Mouse (Mus musculus) megakaryocyte, embryonic 14.5 days (primary cell): Measurements from ENCODE around the gene Spns3.

Experiments used
- FLI1 ChIP-seq: IDR thresholded peaks from 2 replicates; pipeline ENCODE4 v1.6.1; 2012; ENCODE audit warnings: low read length, inconsistent platforms, mixed read lengths
- GATA1 ChIP-seq: IDR thresholded peaks from 3 replicates; pipeline ENCODE4 v1.6.1; 2012; ENCODE audit warnings: mixed read lengths, low read length, inconsistent platforms, borderline replicate concordance

- TF ChIP-seq GATA1 (no peak), FLI1 (no peak)
These were observed 26.4 kb upstream of the Spns3 start for GRCm38 (mm10) chr11:72576466-72577351.
